9 mouse cellular contexts compared by ENCODE assay signal in the genomic region with DNA sequence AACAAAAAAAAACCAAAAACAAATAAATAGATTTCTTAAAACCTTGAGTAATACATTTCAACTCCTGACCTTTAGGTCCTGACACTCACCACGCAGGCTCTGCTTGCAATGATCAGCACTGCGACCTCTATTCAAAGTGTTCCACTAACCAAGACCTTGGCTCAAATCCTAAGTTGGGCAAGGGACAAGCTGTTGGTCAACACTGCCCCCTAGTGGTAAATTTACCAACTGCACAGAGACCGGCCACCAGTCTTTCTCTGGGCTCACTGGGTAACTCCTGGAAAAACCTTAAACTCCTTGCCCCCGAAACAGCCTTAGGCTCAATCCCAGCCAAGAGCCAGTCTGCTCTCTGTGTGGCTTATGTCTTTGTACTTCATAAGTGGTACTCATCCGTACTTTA. TPM values are rescaled to one million over a fixed set of nuclear protein-coding genes. Genes with fewer than 3 reads are reported as not detected.
DNase-seq lines count a peak whose midpoint lies in the region; ATAC-seq and TF ChIP-seq lines count a peak whose summit lies in the region.
"Had no signal": no experiment of that assay in that cellular context is flagged by ENCODE, and none has a peak within 500 bp of the region (broad histone marks: within the 10 kb centered on the region; RNA-seq: fewer than 3 reads in every experiment).

No protein-coding gene starts in this region.

- ATAC-seq in liver, embryonic 12.5 days, result no peak
- ATAC-seq in forebrain, embryonic 14.5 days, result no peak
- peak; percentile 57 to 80 for ATAC-seq in hematopoietic stem cell, adult 5-6 weeks (replicated peaks in 1 of 2; ENCODE audit: insufficient read depth in 1 of 2, low FRiP score in 2 of 2, low TSS enrichment in 1 of 2, low read depth in 1 of 2, poor library complexity in 2 of 2, severe bottlenecking in 2 of 2)
- ATAC-seq in monocyte, adult 5-6 weeks (replicated peaks; ENCODE audit: insufficient number of reproducible peaks, low FRiP score, low TSS enrichment, poor library complexity, severe bottlenecking), result peak; percentile 85
- ATAC-seq in stomach, postnatal 0 days (ENCODE audit: low FRiP score, low TSS enrichment), result no peak

- no peaks in the 10 kb centered on the region for H3K36me3 ChIP-seq in liver, embryonic 12.5 days
- no peaks in the 10 kb centered on the region for H3K36me3 ChIP-seq in forebrain, embryonic 14.5 days (ENCODE audit: control insufficient read depth, insufficient read depth, low read length)
- no peaks in the 10 kb centered on the region for H3K36me3 ChIP-seq in stomach, postnatal 0 days (ENCODE audit: control insufficient read depth, insufficient read depth, low read length)
- H3K36me3 ChIP-seq: embryonic facial prominence, embryonic 15.5 days had no signal

- TF ChIP-seq EP300 in stomach, postnatal 0 days (optimal IDR thresholded peaks at IDR 0.05), result no peak

- intact Hi-C loops in left cerebral cortex, postnatal 25 days (cut with DNase I), result loop anchor here (1.0 to 5.0 kb wide), 3 partner anchors 94 to 228 kb away; no protein-coding TSS in a partner anchor

- H3K4me3 ChIP-seq in liver, embryonic 12.5 days, result no peak overlapping the region
- H3K4me3 ChIP-seq in forebrain, embryonic 14.5 days (ENCODE audit: low read depth, low read length), result no peak overlapping the region
- no peak overlapping the region for H3K4me3 ChIP-seq in stomach, postnatal 0 days (ENCODE audit: low read depth, low read length)
- H3K4me3 ChIP-seq: embryonic facial prominence, embryonic 15.5 days had no signal

- no peaks in the 10 kb centered on the region for H3K27me3 ChIP-seq in liver, embryonic 12.5 days (replicated peaks)
- no peaks in the 10 kb centered on the region for H3K27me3 ChIP-seq in forebrain, embryonic 14.5 days (replicated peaks; ENCODE audit: control insufficient read depth, insufficient read depth, low read length)
- H3K27me3 ChIP-seq in stomach, postnatal 0 days (ENCODE audit: control insufficient read depth, insufficient read depth, low read length), result no peaks in the 10 kb centered on the region
- H3K27me3 ChIP-seq: embryonic facial prominence, embryonic 15.5 days had no signal

- 9% methylated on average over 5 of the region's 5 CpGs for WGBS in liver, embryonic 12.5 days (ENCODE audit: insufficient replicate concordance)
- WGBS in forebrain, embryonic 14.5 days, result 8% methylated on average over 5 of the region's 5 CpGs
- WGBS in stomach, postnatal 0 days, result 9% methylated on average over 5 of the region's 5 CpGs

- H3K9me3 ChIP-seq in liver, embryonic 12.5 days (replicated peaks), result no peaks in the 10 kb centered on the region
- no peaks in the 10 kb centered on the region for H3K9me3 ChIP-seq in forebrain, embryonic 14.5 days (replicated peaks; ENCODE audit: control insufficient read depth, low read length)
- no peaks in the 10 kb centered on the region for H3K9me3 ChIP-seq in stomach, postnatal 0 days (ENCODE audit: control insufficient read depth, low read length)
- H3K9me3 ChIP-seq: embryonic facial prominence, embryonic 15.5 days had no signal

- TF ChIP-seq CTCF in stomach, postnatal 0 days (IDR thresholded peaks at IDR 0.05; ENCODE audit: low read depth), result peak; percentile 99

- H3K4me1 ChIP-seq in liver, embryonic 12.5 days, result peaks cover 45% of the 10 kb centered on the region
- no peaks in the 10 kb centered on the region for H3K4me1 ChIP-seq in forebrain, embryonic 14.5 days (ENCODE audit: control insufficient read depth, insufficient read depth, low read length)
- no peaks in the 10 kb centered on the region for H3K4me1 ChIP-seq in stomach, postnatal 0 days (replicated peaks; ENCODE audit: control insufficient read depth, insufficient read depth)

- H3K27ac ChIP-seq in liver, embryonic 12.5 days, result no peak overlapping the region
- H3K27ac ChIP-seq in forebrain, embryonic 14.5 days (ENCODE audit: low read depth, low read length), result no peak overlapping the region
- H3K27ac ChIP-seq in stomach, postnatal 0 days (replicated peaks), result no peak overlapping the region
- H3K27ac ChIP-seq: embryonic facial prominence, embryonic 15.5 days had no signal

- peak; percentile 86 for DNase-seq in liver
- peak; percentile 84 for DNase-seq in c-Kit-positive CD71-positive TER-119-negative erythroid progenitor cells, embryonic 14.5 days (ENCODE audit: low read depth)
- DNase-seq in forebrain, embryonic 14.5 days (ENCODE audit: low spot score), result peak; percentile 89
- DNase-seq in left cerebral cortex, postnatal 25 days (ENCODE audit: low spot score in 2 of 2), result peak; percentile 75 to 81
- DNase-seq in stomach, postnatal 0 days (ENCODE audit: low spot score), result peak; percentile 87

- no peak overlapping the region for H3K4me2 ChIP-seq in liver, embryonic 12.5 days
- no peak overlapping the region for H3K4me2 ChIP-seq in forebrain, embryonic 14.5 days (ENCODE audit: low read length)
- no peak overlapping the region for H3K4me2 ChIP-seq in stomach, postnatal 0 days (replicated peaks; ENCODE audit: low read depth)
- H3K4me2 ChIP-seq: embryonic facial prominence, embryonic 15.5 days had no signal

- no peak overlapping the region for H3K9ac ChIP-seq in liver, embryonic 12.5 days
- no peak overlapping the region for H3K9ac ChIP-seq in forebrain, embryonic 14.5 days (ENCODE audit: low read length)
- no peak overlapping the region for H3K9ac ChIP-seq in stomach, postnatal 0 days (ENCODE audit: low read length)
- H3K9ac ChIP-seq: embryonic facial prominence, embryonic 15.5 days had no signal

RNA-seq across cellular contexts. Expression of gene Ina, which starts 23.4 kb away (rescaled TPM):
- polyA plus RNA-seq in liver, embryonic 12.5 days (2016; fragmentation: Nextera tagmentation; extraction: Ambion mirVana), result 0.11 and 0.12 TPM in 2 replicates
- polyA plus RNA-seq in forebrain, embryonic 14.5 days (2014; fragmentation: Nextera tagmentation; extraction: Ambion mirVana), result 253 and 297 TPM in 2 replicates
- total RNA-seq in hematopoietic stem cell, adult 5-6 weeks (2017), result not detected in 2 replicates
- 100 to 1,000 TPM; 208 to 211 TPM for total RNA-seq in left cerebral cortex, postnatal 25 days (2021)
- total RNA-seq in monocyte, adult 5-6 weeks (2017), result not detected in 3 replicates
- 3.5 and 4.2 TPM in 2 replicates for polyA plus RNA-seq in stomach, postnatal 0 days (2015; fragmentation: Nextera tagmentation; extraction: Ambion mirVana)

RNA-seq across cellular contexts. Expression of gene Nt5c2, which starts 23.8 kb away (rescaled TPM):
- polyA plus RNA-seq in liver, embryonic 12.5 days (2016; fragmentation: Nextera tagmentation; extraction: Ambion mirVana), result 67.1 and 78.5 TPM in 2 replicates
- 84.2 and 86.2 TPM in 2 replicates for polyA plus RNA-seq in forebrain, embryonic 14.5 days (2014; fragmentation: Nextera tagmentation; extraction: Ambion mirVana)
- total RNA-seq in hematopoietic stem cell, adult 5-6 weeks (2017), result 93.0 and 138 TPM in 2 replicates
- total RNA-seq in left cerebral cortex, postnatal 25 days (2021), result 10 to 100 TPM; 73.0 to 74.4 TPM
- 45.4 to 63.8 TPM (median 58.6 TPM) in 3 replicates for total RNA-seq in monocyte, adult 5-6 weeks (2017)
- 59.4 and 70.9 TPM in 2 replicates for polyA plus RNA-seq in stomach, postnatal 0 days (2015; fragmentation: Nextera tagmentation; extraction: Ambion mirVana)

RNA-seq across cellular contexts. Expression of gene Pcgf6, which starts 59.6 kb away (rescaled TPM):
- polyA plus RNA-seq in liver, embryonic 12.5 days (2016; fragmentation: Nextera tagmentation; extraction: Ambion mirVana), result 19.0 and 20.0 TPM in 2 replicates
- 20.4 and 23.0 TPM in 2 replicates for polyA plus RNA-seq in forebrain, embryonic 14.5 days (2014; fragmentation: Nextera tagmentation; extraction: Ambion mirVana)
- 19.8 and 20.0 TPM in 2 replicates for total RNA-seq in hematopoietic stem cell, adult 5-6 weeks (2017)
- total RNA-seq in left cerebral cortex, postnatal 25 days (2021), result 10 to 100 TPM; 16.2 to 17.8 TPM
- 0.95 to 5.7 TPM (median 1.7 TPM) in 3 replicates for total RNA-seq in monocyte, adult 5-6 weeks (2017)
- 9.8 and 10.1 TPM in 2 replicates for polyA plus RNA-seq in stomach, postnatal 0 days (2015; fragmentation: Nextera tagmentation; extraction: Ambion mirVana)

Comparison
In these comparisons a context has a peak if more than half of its experiments do, and no peak if none do; other contexts are left out.
1. ATAC-seq: peak in hematopoietic stem cell, adult 5-6 weeks (2 of 2) and monocyte, adult 5-6 weeks (single experiment); none in liver, embryonic 12.5 days (single experiment), forebrain, embryonic 14.5 days (single experiment) and stomach, postnatal 0 days (single experiment).
2. RNA of gene Ina, which starts 23.4 kb away (total RNA-seq): 208 to 211 TPM in left cerebral cortex, postnatal 25 days; not detected in hematopoietic stem cell, adult 5-6 weeks and not detected in monocyte, adult 5-6 weeks; every median in the first group is over 100 times any median in the second.
3. Peak in every context shown above with its lines, with median percentiles within 50 percentile points of each other: DNase-seq.